Mouse (Mus musculus): ENCODE data around the gene Smarca2. TPM values are rescaled to one million over a fixed set of nuclear protein-coding genes. Genes with fewer than 3 reads are reported as not detected.
A peak's percentile ranks its signal among the peaks of the same experiment; 100 is the strongest.

Gene Smarca2
- total and polyA plus RNA-seq, 2 experiments from 2014 or later: 135 to 192 TPM

- no peaks in the 10 kb centered on the region for H3K27me3 ChIP-seq (ENCODE audit: insufficient read depth, low read length)
- DNase-seq: no peak
- H3K4me2 ChIP-seq (ENCODE audit: low read depth): no peak overlapping the region
- H3K9me3 ChIP-seq (ENCODE audit: low read length): no peaks in the 10 kb centered on the region
- no peak overlapping the region for H3K4me3 ChIP-seq (ENCODE audit: low read depth, low read length)
- H3K36me3 ChIP-seq (ENCODE audit: insufficient read depth): peaks cover 32% of the 10 kb centered on the region
- ATAC-seq: no peak
- no peak for TF ChIP-seq CTCF (IDR thresholded peaks at IDR 0.05; ENCODE audit: low read depth)
- no peak overlapping the region for H3K9ac ChIP-seq
- no peaks in the 10 kb centered on the region for H3K4me1 ChIP-seq (ENCODE audit: insufficient read depth)
- H3K27ac ChIP-seq (ENCODE audit: low read depth, low read length): no peak overlapping the region
- 85% methylated on average over 4 of the region's 4 CpGs for WGBS
Observed at GRCm38 (mm10) chr19:26682130-26682529, 77.3 kb downstream of the Smarca2 start.

GRCm38 (mm10) chr19:26682731-26683130 is 77.9 kb downstream of the Smarca2 start:
- no peak overlapping the region for H3K4me2 ChIP-seq (ENCODE audit: low read depth)
- no peaks in the 10 kb centered on the region for H3K9me3 ChIP-seq (ENCODE audit: low read length)
- H3K4me3 ChIP-seq (ENCODE audit: low read depth, low read length): no peak overlapping the region
- H3K4me1 ChIP-seq (ENCODE audit: insufficient read depth): no peaks in the 10 kb centered on the region
- no peak for DNase-seq
- no peak overlapping the region for H3K27ac ChIP-seq (ENCODE audit: low read depth, low read length)
- ATAC-seq: no peak
- WGBS: 96% methylated on average over 2 of the region's 2 CpGs
- TF ChIP-seq CTCF (IDR thresholded peaks at IDR 0.05; ENCODE audit: low read depth): peak; percentile 13; the same call in 1 of the 2 replicates
- H3K27me3 ChIP-seq (ENCODE audit: insufficient read depth, low read length): no peaks in the 10 kb centered on the region
- no peak overlapping the region for H3K9ac ChIP-seq
- peaks cover 32% of the 10 kb centered on the region for H3K36me3 ChIP-seq (ENCODE audit: insufficient read depth)

GRCm38 (mm10) chr19:26683731-26684130 is 78.9 kb downstream of the Smarca2 start:
- Histone ChIP-seq H3K9ac (no peak overlapping the region), H3K4me3 (ENCODE audit: low read depth, low read length) (no peak overlapping the region), H3K9me3 (ENCODE audit: low read length) (no peaks in the 10 kb centered on the region), H3K27me3 (ENCODE audit: insufficient read depth, low read length) (no peaks in the 10 kb centered on the region), H3K36me3 (ENCODE audit: insufficient read depth) (peaks cover 32% of the 10 kb centered on the region), H3K27ac (ENCODE audit: low read depth, low read length) (no peak overlapping the region), H3K4me2 (ENCODE audit: low read depth) (no peak overlapping the region), H3K4me1 (ENCODE audit: insufficient read depth) (no peaks in the 10 kb centered on the region)
- ATAC-seq (no peak), DNase-seq (no peak)
- WGBS: 95% methylated on average over 8 of the region's 8 CpGs
- TF ChIP-seq CTCF (IDR thresholded peaks at IDR 0.05; ENCODE audit: low read depth): no peak

- peaks cover 57% of the 10 kb centered on the region for H3K36me3 ChIP-seq (ENCODE audit: insufficient read depth)
- TF ChIP-seq CTCF (IDR thresholded peaks at IDR 0.05; ENCODE audit: low read depth): no peak
- no peak for DNase-seq
- H3K4me3 ChIP-seq (ENCODE audit: low read depth, low read length): no peak overlapping the region
- WGBS: 38% methylated on average over 4 of the region's 4 CpGs
- H3K4me1 ChIP-seq (ENCODE audit: insufficient read depth): no peaks in the 10 kb centered on the region
- no peaks in the 10 kb centered on the region for H3K9me3 ChIP-seq (ENCODE audit: low read length)
- no peak overlapping the region for H3K9ac ChIP-seq
- no peaks in the 10 kb centered on the region for H3K27me3 ChIP-seq (ENCODE audit: insufficient read depth, low read length)
- ATAC-seq: no peak
- no peak overlapping the region for H3K27ac ChIP-seq (ENCODE audit: low read depth, low read length)
- no peak overlapping the region for H3K4me2 ChIP-seq (ENCODE audit: low read depth)
Observed at GRCm38 (mm10) chr19:26690516-26690915, 85.7 kb downstream of the Smarca2 start.

- no peaks in the 10 kb centered on the region for H3K4me1 ChIP-seq (ENCODE audit: insufficient read depth)
- no peak for ATAC-seq
- no peak overlapping the region for H3K9ac ChIP-seq
- no peaks in the 10 kb centered on the region for H3K9me3 ChIP-seq (ENCODE audit: low read length)
- no peak for DNase-seq
- TF ChIP-seq CTCF (IDR thresholded peaks at IDR 0.05; ENCODE audit: low read depth): no peak
- H3K4me3 ChIP-seq (ENCODE audit: low read depth, low read length): no peak overlapping the region
- H3K27me3 ChIP-seq (ENCODE audit: insufficient read depth, low read length): no peaks in the 10 kb centered on the region
- H3K36me3 ChIP-seq (ENCODE audit: insufficient read depth): peaks cover 58% of the 10 kb centered on the region
- no peak overlapping the region for H3K27ac ChIP-seq (ENCODE audit: low read depth, low read length)
- no peak overlapping the region for H3K4me2 ChIP-seq (ENCODE audit: low read depth)
- WGBS: 82% methylated on average over 4 of the region's 4 CpGs
Observed at GRCm38 (mm10) chr19:26697107-26697506, 92.3 kb downstream of the Smarca2 start.

- Histone ChIP-seq H3K4me2 (ENCODE audit: low read depth) (no peak overlapping the region), H3K4me3 (ENCODE audit: low read depth, low read length) (no peak overlapping the region), H3K4me1 (ENCODE audit: insufficient read depth) (no peaks in the 10 kb centered on the region), H3K27me3 (ENCODE audit: insufficient read depth, low read length) (no peaks in the 10 kb centered on the region), H3K9me3 (ENCODE audit: low read length) (no peaks in the 10 kb centered on the region), H3K27ac (ENCODE audit: low read depth, low read length) (no peak overlapping the region), H3K9ac (no peak overlapping the region), H3K36me3 (ENCODE audit: insufficient read depth) (peaks cover 43% of the 10 kb centered on the region)
- no peak for ATAC-seq
- TF ChIP-seq CTCF (IDR thresholded peaks at IDR 0.05; ENCODE audit: low read depth): no peak
- DNase-seq: no peak
- WGBS: 84% methylated on average over 10 of the region's 10 CpGs
Observed at GRCm38 (mm10) chr19:26704545-26705209, 99.8 kb downstream of the Smarca2 start.

GRCm38 (mm10) chr19:26706910-26707309 is 102.1 kb downstream of the Smarca2 start:
- Histone ChIP-seq H3K27me3 (ENCODE audit: insufficient read depth, low read length) (no peaks in the 10 kb centered on the region), H3K27ac (ENCODE audit: low read depth, low read length) (no peak overlapping the region), H3K36me3 (ENCODE audit: insufficient read depth) (peaks cover 33% of the 10 kb centered on the region), H3K4me3 (ENCODE audit: low read depth, low read length) (no peak overlapping the region), H3K9me3 (ENCODE audit: low read length) (no peaks in the 10 kb centered on the region), H3K9ac (no peak overlapping the region), H3K4me1 (ENCODE audit: insufficient read depth) (no peaks in the 10 kb centered on the region), H3K4me2 (ENCODE audit: low read depth) (no peak overlapping the region)
- ATAC-seq (no peak), DNase-seq (no peak)
- 62% methylated on average over 5 of the region's 5 CpGs for WGBS
- TF ChIP-seq CTCF (IDR thresholded peaks at IDR 0.05; ENCODE audit: low read depth): no peak

All from forebrain, postnatal 0 days (tissue).